Mouse (Mus musculus): ENCODE measurements around the gene Vwa7. TPM values are rescaled to one million over a fixed set of nuclear protein-coding genes. Genes with fewer than 3 reads are reported as not detected.

The Vwa7 gene
- total and polyA plus RNA-seq, 2 experiments from 2014 or later, result 0.08 to 0.14 TPM

DNA sequence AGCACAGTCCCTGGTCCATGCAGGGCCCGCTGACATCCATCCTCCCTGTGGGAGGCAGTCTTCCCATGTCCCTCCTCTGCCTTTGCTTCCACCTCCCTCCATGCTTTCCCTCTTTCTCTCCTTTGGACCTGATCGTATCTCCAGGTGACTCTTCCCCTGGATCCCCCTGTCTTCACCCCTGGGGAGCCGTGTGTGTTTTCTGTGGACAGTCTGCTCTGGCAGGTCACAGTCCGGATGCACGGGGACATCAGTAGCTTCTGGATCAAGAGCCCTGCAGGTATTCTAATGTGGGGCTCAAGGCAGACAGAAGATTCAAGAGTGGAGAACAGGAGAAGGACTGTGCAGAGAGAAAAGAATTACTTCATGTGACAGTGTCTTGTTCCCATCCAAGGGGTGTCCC, 6.8 kb downstream of the Vwa7 start:
- Histone ChIP-seq H3K4me1 (ENCODE audit: insufficient read depth) (peaks cover 4% of the 10 kb centered on the region; the same call in 1 of the 2 replicates), H3K9me3 (ENCODE audit: low read length) (no peaks in the 10 kb centered on the region), H3K36me3 (ENCODE audit: insufficient read depth) (no peaks in the 10 kb centered on the region), H3K27ac (ENCODE audit: low read depth, low read length) (no peak overlapping the region), H3K4me3 (ENCODE audit: low read depth, low read length) (no peak overlapping the region), H3K4me2 (ENCODE audit: low read depth) (no peak overlapping the region), H3K27me3 (ENCODE audit: insufficient read depth, low read length) (no peaks in the 10 kb centered on the region; the same call in 1 of the 2 replicates), H3K9ac (no peak overlapping the region)
- WGBS, result 82% methylated on average over 5 of the region's 5 CpGs
- DNase-seq (no peak), ATAC-seq (no peak)
- TF ChIP-seq CTCF (IDR thresholded peaks at IDR 0.05; ENCODE audit: low read depth), result no peak

DNA sequence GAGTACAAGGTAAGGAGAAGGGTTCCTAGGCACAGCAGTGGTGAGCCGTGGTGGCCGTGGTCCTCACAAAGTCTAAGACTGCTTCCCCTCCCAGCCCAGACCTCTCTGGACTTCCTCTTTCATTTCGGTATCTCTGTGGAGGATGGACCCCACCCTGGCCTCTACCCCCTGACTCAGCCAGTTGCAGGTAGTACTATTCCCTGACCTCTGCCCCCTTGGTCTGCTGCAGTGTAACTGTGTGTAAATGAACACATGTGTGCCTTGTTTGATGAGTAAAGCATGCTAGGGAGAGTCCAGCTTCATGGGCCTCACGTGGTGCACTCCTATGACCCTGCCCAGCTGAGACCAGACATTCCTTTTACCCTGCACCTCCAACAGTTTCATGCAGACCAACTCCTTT, 7.4 kb downstream of the Vwa7 start:
- Histone ChIP-seq H3K27ac (ENCODE audit: low read depth, low read length) (no peak overlapping the region), H3K4me3 (ENCODE audit: low read depth, low read length) (no peak overlapping the region), H3K4me2 (ENCODE audit: low read depth) (no peak overlapping the region), H3K9ac (no peak overlapping the region), H3K36me3 (ENCODE audit: insufficient read depth) (no peaks in the 10 kb centered on the region), H3K4me1 (ENCODE audit: insufficient read depth) (peaks cover 4% of the 10 kb centered on the region; the same call in 1 of the 2 replicates), H3K27me3 (ENCODE audit: insufficient read depth, low read length) (no peaks in the 10 kb centered on the region; the same call in 1 of the 2 replicates), H3K9me3 (ENCODE audit: low read length) (no peaks in the 10 kb centered on the region)
- ATAC-seq (no peak), DNase-seq (no peak)
- no peak for TF ChIP-seq CTCF (IDR thresholded peaks at IDR 0.05; ENCODE audit: low read depth)
- WGBS, result 84% methylated on average over 4 of the region's 4 CpGs

DNA sequence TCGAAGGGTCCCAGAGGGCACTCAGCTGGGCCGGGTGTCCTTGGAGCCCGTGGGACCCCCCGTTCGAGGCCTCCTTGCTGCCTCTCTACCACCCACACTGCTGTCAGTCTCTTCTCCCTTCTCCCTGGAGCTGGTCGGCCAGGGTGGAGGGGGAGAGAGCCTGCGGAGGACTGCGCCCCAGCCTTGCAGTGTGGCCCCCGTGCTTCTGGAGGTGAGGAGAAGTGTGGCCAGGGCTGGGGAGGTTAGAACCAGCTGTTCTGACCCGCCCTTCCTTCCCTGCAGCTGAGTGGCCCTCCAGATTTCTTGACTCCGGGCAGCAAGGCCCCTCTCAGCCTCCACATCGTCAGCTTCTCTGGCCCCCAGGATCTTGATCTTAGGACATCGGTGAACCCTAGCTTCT, 7.9 kb downstream of the Vwa7 start:
- Histone ChIP-seq H3K9me3 (ENCODE audit: low read length) (no peaks in the 10 kb centered on the region), H3K4me1 (ENCODE audit: insufficient read depth) (peaks cover 4% of the 10 kb centered on the region; the same call in 1 of the 2 replicates), H3K27ac (ENCODE audit: low read depth, low read length) (no peak overlapping the region), H3K4me3 (ENCODE audit: low read depth, low read length) (no peak overlapping the region), H3K27me3 (ENCODE audit: insufficient read depth, low read length) (no peaks in the 10 kb centered on the region; the same call in 1 of the 2 replicates), H3K9ac (no peak overlapping the region), H3K4me2 (ENCODE audit: low read depth) (no peak overlapping the region), H3K36me3 (ENCODE audit: insufficient read depth) (no peaks in the 10 kb centered on the region)
- DNase-seq (no peak), ATAC-seq (no peak)
- no peak for TF ChIP-seq CTCF (IDR thresholded peaks at IDR 0.05; ENCODE audit: low read depth)
- WGBS, result 83% methylated on average over 12 of the region's 13 CpGs

DNA sequence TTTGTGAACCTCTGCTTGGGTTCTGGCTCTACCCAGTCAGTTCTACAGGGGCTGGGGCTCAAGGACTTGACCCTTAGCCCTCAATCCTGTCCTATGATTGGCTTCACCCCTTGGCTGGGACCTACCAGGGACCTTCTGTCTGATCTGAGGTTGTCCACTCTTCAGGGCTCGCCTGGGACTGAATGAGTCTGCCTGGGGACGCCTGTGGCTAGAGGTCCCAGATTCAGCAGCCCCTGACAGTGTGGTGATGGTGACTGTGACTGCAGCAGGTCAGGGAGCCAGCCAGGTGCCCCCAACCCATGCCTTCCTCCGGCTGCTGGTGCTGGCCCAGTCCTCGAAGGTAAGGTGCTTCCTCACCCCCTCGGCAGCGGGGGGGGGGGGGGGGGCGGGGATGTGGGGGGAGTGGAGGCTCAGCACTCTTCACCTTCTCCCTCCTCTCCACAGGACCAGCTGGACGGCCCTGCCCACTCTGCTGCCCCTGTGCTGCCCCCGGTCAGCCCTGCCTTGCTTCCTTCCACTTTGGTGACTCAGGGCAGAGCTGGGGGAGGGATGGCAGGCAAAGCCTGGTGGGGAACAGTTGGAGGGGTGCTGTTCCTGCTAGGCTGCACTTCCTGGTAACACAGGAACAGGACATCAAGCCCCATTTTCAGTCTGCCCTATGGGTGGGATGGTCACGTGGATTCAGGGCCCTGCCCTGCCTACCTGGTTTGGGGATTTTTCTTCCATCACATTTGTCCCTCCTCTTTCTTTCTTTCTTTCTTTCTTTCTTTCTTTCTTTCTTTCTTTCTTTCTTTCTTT, 8.5 kb downstream of the Vwa7 start:
- no peak for DNase-seq
- H3K4me1 ChIP-seq (ENCODE audit: insufficient read depth), result peaks cover 4% of the 10 kb centered on the region; the same call in 1 of the 2 replicates
- no peak overlapping the region for H3K4me2 ChIP-seq (ENCODE audit: low read depth)
- H3K36me3 ChIP-seq (ENCODE audit: insufficient read depth), result no peaks in the 10 kb centered on the region
- TF ChIP-seq CTCF (IDR thresholded peaks at IDR 0.05; ENCODE audit: low read depth), result no peak
- no peak for ATAC-seq
- H3K4me3 ChIP-seq (ENCODE audit: low read depth, low read length), result no peak overlapping the region
- no peaks in the 10 kb centered on the region; the same call in 1 of the 2 replicates for H3K27me3 ChIP-seq (ENCODE audit: insufficient read depth, low read length)
- no peak overlapping the region for H3K9ac ChIP-seq
- H3K27ac ChIP-seq (ENCODE audit: low read depth, low read length), result no peak overlapping the region
- no peaks in the 10 kb centered on the region for H3K9me3 ChIP-seq (ENCODE audit: low read length)
- 64% methylated on average over 8 of the region's 10 CpGs for WGBS

DNA sequence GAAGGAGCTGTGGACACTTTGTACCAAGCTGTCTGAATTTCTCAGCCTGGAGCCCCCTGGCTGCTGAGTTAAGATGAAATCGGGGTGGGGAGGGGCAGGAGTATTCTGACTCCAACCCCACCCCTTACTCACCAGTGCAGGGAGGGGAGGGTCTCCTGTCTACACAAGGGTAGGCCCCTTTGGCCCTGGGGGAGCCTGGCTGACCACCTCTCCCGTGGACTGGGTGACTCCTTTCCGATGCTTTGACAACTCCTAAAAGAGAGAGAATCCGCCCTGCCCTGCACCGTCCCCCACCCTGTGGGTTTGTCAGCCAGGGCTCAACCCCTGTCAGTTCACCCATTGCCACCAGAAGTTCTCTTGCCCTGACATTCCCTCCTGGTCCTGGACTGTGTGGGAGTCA, 9.8 kb downstream of the Vwa7 start:
- Histone ChIP-seq H3K27ac (ENCODE audit: low read depth, low read length) (no peak overlapping the region), H3K4me2 (ENCODE audit: low read depth) (no peak overlapping the region), H3K4me1 (ENCODE audit: insufficient read depth) (peaks cover 4% of the 10 kb centered on the region; the same call in 1 of the 2 replicates), H3K36me3 (ENCODE audit: insufficient read depth) (no peaks in the 10 kb centered on the region), H3K9ac (no peak overlapping the region), H3K9me3 (ENCODE audit: low read length) (no peaks in the 10 kb centered on the region), H3K27me3 (ENCODE audit: insufficient read depth, low read length) (no peaks in the 10 kb centered on the region), H3K4me3 (ENCODE audit: low read depth, low read length) (no peak overlapping the region)
- 73% methylated on average over 5 of the region's 5 CpGs for WGBS
- peak; percentile 14; the same call in 1 of the 2 replicates for TF ChIP-seq CTCF (IDR thresholded peaks at IDR 0.05; ENCODE audit: low read depth)
- DNase-seq (no peak), ATAC-seq (no peak)

DNA sequence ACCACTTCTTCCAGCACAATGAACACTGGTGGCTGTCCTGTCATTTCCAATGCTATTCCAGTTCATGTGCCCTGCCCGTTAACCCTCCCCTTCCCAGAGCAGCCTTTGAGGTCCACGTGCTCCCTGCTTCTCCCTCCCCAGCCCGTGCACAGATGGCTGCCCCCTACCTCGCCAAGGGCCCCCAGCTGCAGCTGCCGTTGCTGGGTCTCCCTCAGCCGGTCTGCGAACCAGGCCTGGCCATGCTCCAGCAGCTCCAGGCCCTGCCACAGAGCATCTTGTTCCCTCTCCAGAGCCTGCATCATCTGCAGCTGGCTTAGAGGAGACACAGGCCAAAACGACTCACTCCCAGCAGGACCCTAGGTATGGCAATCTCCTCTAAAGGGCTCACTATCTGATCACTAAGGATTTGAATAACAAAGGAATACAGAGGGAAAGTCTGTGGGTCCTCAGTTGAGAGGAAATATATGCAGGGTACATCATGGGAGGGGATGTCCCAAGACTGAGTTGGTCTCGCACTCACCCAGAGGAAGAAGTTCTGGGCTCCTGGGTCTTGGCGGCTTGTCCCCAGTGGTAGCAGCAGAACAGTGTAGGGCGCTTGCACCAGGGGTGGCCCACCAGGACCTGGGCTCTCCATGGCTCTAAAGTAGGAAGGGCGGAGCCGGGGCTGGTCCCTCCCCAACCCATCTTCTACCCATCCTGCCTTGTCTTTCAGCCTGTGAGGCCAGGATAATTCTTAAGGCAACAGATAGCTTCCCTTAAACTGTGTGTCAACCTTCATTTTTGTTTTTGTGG, 11.1 kb downstream of the Vwa7 start, which contains the start of gene Sapcd1:
TSS of gene Sapcd1 (minus strand) at position 740 of the 792 bp plus-strand sequence.
- ATAC-seq, result peak; percentile 81
- no peak for TF ChIP-seq CTCF (IDR thresholded peaks at IDR 0.05; ENCODE audit: low read depth)
- 28% methylated on average over 13 of the region's 13 CpGs for WGBS
- no peak within 1 kb of the TSS for H3K9ac ChIP-seq
- H3K27ac ChIP-seq (ENCODE audit: low read depth, low read length), result peak within 1 kb of the TSS; percentile 45; the same call in 1 of the 2 replicates
- H3K9me3 ChIP-seq (ENCODE audit: low read length), result no peaks in the 10 kb centered on the region
- H3K4me2 ChIP-seq (ENCODE audit: low read depth), result no peak within 1 kb of the TSS
- no peak within 1 kb of the TSS for H3K4me3 ChIP-seq (ENCODE audit: low read depth, low read length)
- H3K27me3 ChIP-seq (ENCODE audit: insufficient read depth, low read length), result no peaks in the 10 kb centered on the region
- H3K36me3 ChIP-seq (ENCODE audit: insufficient read depth), result no peaks in the 10 kb centered on the region
- peak; percentile 68 for DNase-seq
- H3K4me1 ChIP-seq (ENCODE audit: insufficient read depth), result no peaks in the 10 kb centered on the region

Data from forebrain, postnatal 0 days (tissue).